Mouse (Mus musculus) cerebellum, adult 11-12 months (tissue): ENCODE results near the gene Srd5a3.
"Not testable (repeated sequence)": the region's sequence is repeated elsewhere in the genome, so short reads cannot be mapped to it uniquely, and the experiment has no call there.

Experiments used
- DNase-seq: peaks from one replicate; pipeline ENCODE4 v3.0.0; 2022

The Srd5a3 gene

DNA sequence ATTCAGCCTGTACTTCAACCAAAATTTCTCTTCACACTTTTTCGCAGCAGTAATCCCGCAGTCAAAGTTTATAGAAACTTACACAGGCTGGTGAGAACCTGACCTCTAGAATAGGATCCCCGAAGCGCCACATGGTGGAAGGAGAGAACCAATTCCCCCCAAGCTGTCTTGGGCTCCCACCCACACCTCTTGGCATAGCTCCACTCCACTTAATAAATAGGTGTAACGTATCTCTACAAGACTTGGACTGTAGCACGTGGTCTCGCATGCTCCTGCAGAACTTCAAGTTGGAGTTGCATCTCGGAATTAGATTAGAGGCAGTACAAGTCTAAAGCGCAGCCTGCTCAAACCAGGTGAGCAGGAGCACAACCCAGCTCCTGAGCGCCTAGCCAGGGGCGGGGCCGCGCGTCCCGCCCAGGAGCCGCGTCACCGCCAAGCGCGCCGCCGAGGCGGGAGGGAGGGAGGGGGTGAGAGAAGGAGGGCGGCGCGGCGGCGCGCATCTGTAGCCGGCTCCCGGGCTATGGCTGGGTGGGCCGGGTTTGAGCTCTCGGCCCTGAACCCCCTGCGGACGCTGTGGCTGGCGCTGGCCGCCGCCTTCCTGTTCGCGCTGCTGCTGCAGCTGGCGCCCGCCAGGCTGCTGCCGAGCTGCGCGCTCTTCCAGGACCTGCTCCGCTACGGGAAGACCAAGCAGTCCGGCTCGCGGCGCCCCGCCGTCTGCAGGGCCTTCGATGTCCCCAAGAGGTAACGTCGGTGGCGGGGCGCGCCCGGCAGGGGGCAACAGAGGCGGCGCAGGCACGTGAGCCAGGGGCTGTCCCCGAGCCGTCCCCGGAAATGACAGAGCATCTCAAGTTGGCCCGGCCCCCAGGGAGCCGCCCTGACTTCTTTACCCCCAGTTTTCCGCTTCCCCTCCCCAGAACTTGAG lies at the start of gene Srd5a3:
Gene Srd5a3, plus strand, starts transcription at position 464 of the 922 bp plus-strand sequence.
- DNase-seq = peak; percentile 86

DNA sequence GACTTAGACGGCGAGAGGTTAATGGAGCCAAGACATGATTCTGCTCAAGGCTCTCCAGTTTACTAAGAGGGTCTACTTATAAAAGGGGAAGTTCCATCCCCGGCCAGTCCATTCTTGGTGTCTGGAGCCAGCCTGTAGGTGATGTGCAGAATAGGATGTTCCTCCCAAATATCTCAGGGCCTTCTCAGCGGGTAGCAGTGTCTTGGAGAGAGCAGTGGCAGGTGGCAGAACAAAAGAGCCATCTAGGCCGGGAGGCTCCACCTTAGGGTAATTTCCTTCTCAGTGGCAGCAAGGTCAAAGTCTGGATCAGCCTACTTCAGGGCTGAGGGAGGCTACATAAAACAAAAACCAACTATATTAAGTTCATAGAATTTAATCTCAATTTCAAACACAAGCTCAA lies 36.3 kb upstream of the Srd5a3 start:
- not testable (repeated sequence) for DNase-seq

- no peak for DNase-seq
Measured at GRCm38 (mm10) chr5:76107306-76107705, 32.8 kb upstream of the Srd5a3 start.

GRCm38 (mm10) chr5:76108496-76108895 lies 31.6 kb upstream of the Srd5a3 start:
- no peak for DNase-seq

GRCm38 (mm10) chr5:76111173-76111572 lies 28.9 kb upstream of the Srd5a3 start:
- DNase-seq = no peak

GRCm38 (mm10) chr5:76112016-76112415 lies 28.1 kb upstream of the Srd5a3 start:
- DNase-seq = no peak

- peak; percentile 67 for DNase-seq
Measured at GRCm38 (mm10) chr5:76115436-76116041, 24.5 kb upstream of the Srd5a3 start.

DNA sequence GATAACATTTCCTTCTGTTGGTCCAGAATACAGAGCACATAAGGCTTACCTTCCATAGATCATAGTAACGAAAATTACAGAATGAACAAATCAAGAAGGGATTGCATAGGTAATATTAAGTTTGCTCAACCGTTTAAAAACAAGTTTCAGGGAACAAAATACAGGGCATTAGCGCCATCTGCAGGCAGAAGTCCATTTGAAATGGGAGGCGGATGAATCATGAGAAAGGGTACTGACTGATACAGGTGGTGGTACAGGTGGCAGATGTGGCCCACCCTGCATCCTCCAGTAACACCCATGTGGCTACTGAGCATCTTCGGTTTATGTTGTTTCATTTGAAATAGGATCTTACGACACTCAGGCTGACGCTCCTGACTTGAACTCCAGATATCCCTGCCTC lies 21.6 kb upstream of the Srd5a3 start:
- DNase-seq = no peak

- no peak for DNase-seq
Measured at GRCm38 (mm10) chr5:76120634-76121033, 19.4 kb upstream of the Srd5a3 start.

- no peak for DNase-seq
Measured at GRCm38 (mm10) chr5:76127584-76128316, 12.3 kb upstream of the Srd5a3 start.

GRCm38 (mm10) chr5:76130292-76130691 lies 9.8 kb upstream of the Srd5a3 start:
- DNase-seq = no peak

GRCm38 (mm10) chr5:76131990-76132389 lies 8.1 kb upstream of the Srd5a3 start:
- DNase-seq = no peak

DNA sequence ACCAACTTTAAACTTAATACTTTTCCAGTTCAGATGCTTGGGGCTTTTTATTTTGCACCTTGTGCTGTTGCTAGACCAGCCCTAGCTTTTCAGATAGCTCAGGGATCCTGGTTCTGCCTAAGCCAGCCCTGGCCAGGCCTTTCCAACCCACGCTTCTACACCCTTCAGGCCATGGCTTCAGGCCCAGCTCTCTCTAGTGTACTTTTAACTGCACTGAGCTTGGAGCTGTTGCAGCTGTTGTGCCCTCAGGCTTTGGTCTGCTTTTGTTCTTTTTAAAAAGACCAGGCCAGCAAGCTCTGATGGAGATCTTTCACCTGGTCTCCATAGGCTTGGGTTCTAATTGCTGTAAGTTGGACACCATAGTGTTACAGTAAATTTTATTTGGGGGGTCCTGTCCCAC lies 4.4 kb upstream of the Srd5a3 start:
- DNase-seq = no peak

DNA sequence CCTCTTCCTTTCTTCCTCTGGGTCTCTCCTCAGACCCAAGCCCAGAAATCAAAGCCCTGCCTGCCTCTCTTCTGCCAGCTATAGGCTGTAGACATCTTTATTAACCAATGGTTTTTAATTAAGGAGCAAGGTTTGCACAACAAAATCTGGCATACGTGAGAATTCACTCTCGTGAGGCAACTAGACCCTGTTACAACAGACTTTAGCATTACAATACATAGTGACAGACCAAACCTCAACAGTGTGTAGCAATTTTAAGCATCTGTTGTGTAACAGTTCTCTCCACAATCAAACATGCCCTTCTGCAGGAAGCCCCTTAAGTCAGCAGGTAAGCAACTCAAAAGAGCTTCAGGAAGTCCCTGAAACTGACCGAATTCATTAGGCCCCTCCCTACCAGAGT lies 3.8 kb upstream of the Srd5a3 start:
- DNase-seq = no peak

DNA sequence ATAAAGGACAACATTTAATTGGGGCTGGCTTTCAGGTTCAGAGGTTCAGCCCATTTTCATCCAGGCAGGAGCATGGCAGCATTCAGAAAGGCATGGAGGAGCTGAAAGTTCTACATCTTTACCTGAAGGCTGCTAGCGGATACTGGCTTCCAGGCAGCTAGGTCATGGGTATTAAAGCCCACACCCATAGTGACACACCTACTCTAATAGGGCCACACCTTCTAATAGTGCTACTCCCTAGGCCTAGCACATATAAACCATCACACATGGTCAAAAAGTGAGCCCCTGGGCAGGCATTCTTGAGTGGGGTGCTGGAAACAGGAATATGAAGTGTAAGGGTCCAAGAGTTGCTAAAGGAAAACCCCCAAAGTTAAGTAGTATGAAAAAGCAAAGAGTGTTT lies 2.5 kb upstream of the Srd5a3 start:
- no peak for DNase-seq

- no peak for DNase-seq
Measured at GRCm38 (mm10) chr5:76138071-76138470, 2.0 kb upstream of the Srd5a3 start.

DNA sequence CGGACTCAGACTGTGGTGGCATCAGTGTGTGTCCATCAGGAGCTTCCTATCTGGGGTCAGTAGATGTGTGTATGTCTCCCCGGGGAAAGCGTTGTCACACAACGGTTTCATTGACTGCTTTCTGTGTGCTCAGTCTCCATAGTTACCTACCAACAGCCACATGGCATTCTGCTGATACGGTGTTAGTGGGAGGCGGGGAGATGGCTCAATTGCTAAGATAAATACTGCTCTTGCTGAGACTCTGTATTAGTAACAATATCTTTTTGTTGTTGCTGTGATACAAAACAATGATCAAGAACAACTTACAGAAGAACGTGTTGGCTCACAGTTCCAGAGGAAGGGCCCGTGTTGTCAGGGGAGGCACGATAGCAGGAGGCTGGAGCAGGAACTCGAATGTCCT lies 1.6 kb upstream of the Srd5a3 start:
- DNase-seq = no peak

DNA sequence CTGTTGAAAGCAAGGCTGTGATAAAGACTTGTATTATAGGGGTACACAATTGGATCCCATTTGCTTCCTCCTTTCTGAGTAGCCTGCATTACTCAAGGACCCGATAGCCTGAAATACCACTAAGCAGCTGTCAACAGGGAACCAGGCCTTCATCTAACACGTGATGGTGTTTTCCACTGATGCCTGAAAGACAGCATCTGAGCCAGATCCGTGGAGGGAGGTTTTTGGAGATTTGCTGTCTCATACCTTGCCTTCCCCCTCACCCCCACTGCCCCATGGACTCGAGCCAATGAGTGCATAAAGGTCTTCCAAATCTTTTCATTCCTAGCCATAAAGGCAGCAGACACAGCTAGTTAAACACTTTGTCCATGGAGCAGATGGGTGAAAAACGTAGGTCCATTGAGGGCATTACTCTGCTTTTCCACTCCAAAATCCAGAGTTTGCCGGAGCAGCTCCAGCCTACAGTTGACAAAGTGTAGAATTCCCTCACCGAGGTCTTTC lies 850 bp upstream of the Srd5a3 start:
- peak; percentile 34 for DNase-seq

DNA sequence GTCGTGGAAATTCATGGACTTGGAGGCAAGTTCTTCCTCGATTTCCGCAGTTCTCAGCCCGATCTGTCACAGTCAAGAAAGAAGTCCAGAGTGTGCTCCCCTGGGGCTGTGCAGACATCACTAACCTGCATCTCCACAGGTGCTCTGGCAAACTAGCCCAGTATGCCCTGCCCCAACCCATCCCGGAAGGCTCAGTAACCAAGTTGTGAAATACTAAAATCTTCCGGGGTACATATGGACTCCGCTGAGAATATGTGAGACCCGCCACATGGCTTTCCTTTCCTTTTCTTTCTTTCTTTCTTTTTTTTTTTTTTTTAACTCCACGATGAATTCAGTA lies 627 bp downstream of the Srd5a3 start:
- no peak for DNase-seq

- no peak for DNase-seq
Measured at GRCm38 (mm10) chr5:76143356-76143755, 3.3 kb downstream of the Srd5a3 start.

- no peak for DNase-seq
Measured at GRCm38 (mm10) chr5:76146401-76146800, 6.3 kb downstream of the Srd5a3 start.

GRCm38 (mm10) chr5:76149436-76149835 lies 9.4 kb downstream of the Srd5a3 start:
- no peak for DNase-seq

- no peak for DNase-seq
Measured at GRCm38 (mm10) chr5:76152956-76153355, 12.9 kb downstream of the Srd5a3 start.

GRCm38 (mm10) chr5:76153430-76153829 lies 13.4 kb downstream of the Srd5a3 start:
- no peak for DNase-seq
